Mouse (Mus musculus) liver, embryonic 13.5 days (tissue): ENCODE data around the gene Atg13. TPM values are rescaled to one million over a fixed set of nuclear protein-coding genes. Genes with fewer than 3 reads are reported as not detected.

ENCODE experiments used
- ATAC-seq: fragments of 200-750 bp; cut with Nextera tagmentation; 2 replicates; pipeline ENCODE4 v1.8.0; 2017; ENCODE audit warnings: low read depth, mild to moderate bottlenecking, moderate number of reproducible peaks, moderate library complexity
- DNase-seq: peaks from one replicate; pipeline ENCODE4 v3.0.0; 2022
- H3K27ac ChIP-seq: fragments of 300-500 bp; sonication (generic); 2 replicates; pipeline ENCODE4 v1.5.1; 2015; ENCODE audit warnings: moderate library complexity, mild to moderate bottlenecking, inconsistent platforms
- H3K27me3 ChIP-seq: fragments of 300-500 bp; sonication (generic); 2 replicates; pipeline ENCODE4 v1.6.1; 2015; ENCODE audit warnings: mild to moderate bottlenecking, inconsistent platforms
- H3K36me3 ChIP-seq: fragments of 300-500 bp; sonication (generic); 2 replicates; pipeline ENCODE4 v1.6.1; 2015; ENCODE audit warnings: mild to moderate bottlenecking, inconsistent platforms
- H3K4me1 ChIP-seq: fragments of 300-500 bp; sonication (generic); replicated peaks from 2 replicates; pipeline ENCODE4 v1.6.1; 2015; ENCODE audit warnings: inconsistent platforms
- H3K4me2 ChIP-seq: fragments of 300-500 bp; sonication (generic); 2 replicates; pipeline ENCODE4 v1.6.1; 2015; ENCODE audit warnings: inconsistent platforms, mild to moderate bottlenecking, moderate library complexity
- H3K4me3 ChIP-seq: fragments of 300-500 bp; sonication (generic); replicated peaks from 2 replicates; pipeline ENCODE4 v1.5.1; 2015; ENCODE audit warnings: mild to moderate bottlenecking, inconsistent platforms
- H3K9ac ChIP-seq: fragments of 300-500 bp; sonication (generic); 2 replicates; pipeline ENCODE4 v1.6.1; 2015; ENCODE audit warnings: mild to moderate bottlenecking, inconsistent platforms
- H3K9me3 ChIP-seq: fragments of 300-500 bp; sonication (generic); replicated peaks from 2 replicates; pipeline ENCODE4 v1.6.1; 2016; ENCODE audit warnings: inconsistent platforms
- WGBS: fragments of 180-500 bp; shearing (Covaris S2); methylation state at CpG from one replicate; pipeline ENCODE4 v1.1.7; 2015; ENCODE audit not compliant: insufficient replicate concordance; 5-methylcytosine and 5-hydroxymethylcytosine counted together
- polyA plus RNA-seq: library from polyadenylated mRNA; unstranded; fragments of >200 nt; fragmentation: Nextera tagmentation; extraction: Ambion mirVana; gene quantifications from 2 replicates; pipeline ENCODE4 v1.2.1, GENCODE M21; 2015

The Atg13 gene
- polyA plus RNA-seq, 1 experiment from 2014 or later, result 10.6 TPM

DNA sequence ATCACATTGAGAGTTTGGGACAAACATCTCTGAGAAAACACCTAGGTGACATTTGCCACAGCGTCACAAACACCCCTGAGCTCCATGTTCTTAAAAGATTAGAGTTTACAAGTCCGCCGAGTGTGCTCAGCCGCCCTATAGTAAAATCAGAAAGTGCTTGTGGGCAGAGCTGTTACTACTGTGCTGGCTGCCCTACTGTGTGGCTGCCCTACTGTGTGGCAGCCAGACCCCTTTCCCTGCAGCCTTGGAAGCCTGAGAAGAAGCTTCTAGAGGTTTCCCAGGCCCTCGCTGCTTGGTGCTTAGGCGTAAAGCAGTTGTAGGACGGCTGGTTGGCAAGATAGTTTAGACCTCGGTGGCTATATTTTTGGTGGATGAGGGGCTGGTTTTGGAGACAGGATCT, 50.7 kb downstream of the Atg13 start:
- WGBS, result 89% methylated on average over 8 of the region's 8 CpGs
- Histone ChIP-seq H3K4me1 (no peaks in the 10 kb centered on the region; the same call in 1 of the 2 replicates), H3K27me3 (no peaks in the 10 kb centered on the region), H3K9me3 (no peaks in the 10 kb centered on the region), H3K4me3 (no peak overlapping the region), H3K9ac (no peak overlapping the region), H3K4me2 (no peak overlapping the region), H3K27ac (no peak overlapping the region), H3K36me3 (peaks cover 91% of the 10 kb centered on the region)
- ATAC-seq (no peak), DNase-seq (no peak)

DNA sequence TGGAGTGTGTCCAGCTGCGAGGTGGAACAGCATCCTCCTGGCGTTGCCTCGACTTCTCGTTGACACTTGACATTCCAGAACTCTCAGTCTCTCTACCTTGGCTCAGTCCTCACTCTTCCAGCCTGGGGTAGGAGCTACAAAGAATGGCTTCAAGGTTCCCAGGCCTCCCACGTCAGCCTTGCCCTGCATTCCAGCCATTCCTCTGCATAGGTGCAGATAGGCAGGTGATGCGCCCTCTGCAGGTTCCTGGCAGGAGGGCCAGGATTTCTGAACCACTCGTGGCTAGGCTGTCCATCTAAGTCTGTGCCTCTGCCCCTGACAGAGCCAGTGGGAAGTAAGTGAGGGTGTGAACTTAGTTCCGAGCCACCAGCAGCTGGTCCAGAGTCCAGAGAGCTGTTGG, 53.6 kb downstream of the Atg13 start:
- DNase-seq, result no peak
- Histone ChIP-seq H3K9me3 (no peaks in the 10 kb centered on the region), H3K4me2 (no peak overlapping the region), H3K4me1 (peaks cover 17% of the 10 kb centered on the region), H3K4me3 (no peak overlapping the region), H3K27me3 (no peaks in the 10 kb centered on the region), H3K27ac (no peak overlapping the region), H3K9ac (no peak overlapping the region), H3K36me3 (peaks cover 84% of the 10 kb centered on the region)
- ATAC-seq, result no peak
- WGBS, result 72% methylated on average over 8 of the region's 8 CpGs

DNA sequence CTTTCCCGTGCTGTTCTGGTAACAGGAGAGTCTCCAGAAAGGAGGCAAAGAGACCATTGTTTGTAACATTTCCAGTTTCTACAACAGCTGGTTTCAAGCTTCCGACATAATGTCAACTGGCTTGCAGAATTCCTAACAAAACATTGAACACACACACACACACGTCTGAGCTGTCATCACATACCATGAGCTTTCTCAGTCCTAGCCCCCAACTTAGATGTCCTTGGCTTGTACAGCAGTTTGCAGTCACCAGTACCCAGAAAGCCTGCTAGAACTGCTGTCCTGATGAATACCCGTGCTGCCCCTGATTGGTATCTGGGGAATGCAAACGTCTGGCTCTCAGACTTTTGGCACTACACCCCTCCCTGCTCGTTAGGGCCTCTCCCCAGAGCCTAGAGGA, 54.5 kb downstream of the Atg13 start:
- Histone ChIP-seq H3K36me3 (peaks cover 76% of the 10 kb centered on the region), H3K27ac (no peak overlapping the region), H3K9me3 (no peaks in the 10 kb centered on the region), H3K9ac (no peak overlapping the region), H3K27me3 (no peaks in the 10 kb centered on the region), H3K4me3 (no peak overlapping the region), H3K4me2 (no peak overlapping the region), H3K4me1 (peaks cover 26% of the 10 kb centered on the region)
- 64% methylated on average over 6 of the region's 6 CpGs for WGBS
- DNase-seq (no peak), ATAC-seq (no peak)

DNA sequence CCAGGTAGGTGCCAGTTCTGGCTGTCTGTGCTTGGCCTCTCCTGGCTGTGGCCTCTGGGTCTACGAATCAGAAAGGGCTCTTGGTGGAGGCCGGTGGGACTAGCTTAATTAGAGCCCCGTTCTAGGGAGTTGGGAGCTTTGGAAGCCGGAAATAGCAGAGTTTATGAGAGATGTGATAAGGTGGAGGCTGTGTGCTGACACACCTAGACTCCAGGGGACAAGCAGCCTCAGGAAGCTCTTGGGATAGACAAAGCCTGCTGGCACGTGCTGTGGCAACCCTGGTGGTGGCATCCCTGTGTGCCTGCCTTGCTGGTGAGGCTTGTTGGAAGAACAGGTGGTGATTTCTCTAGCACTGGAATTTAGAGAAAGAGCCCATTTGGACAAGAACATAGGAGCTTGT, 55.0 kb downstream of the Atg13 start:
- WGBS, result 71% methylated on average over 5 of the region's 5 CpGs
- Histone ChIP-seq H3K27me3 (no peaks in the 10 kb centered on the region), H3K27ac (no peak overlapping the region), H3K4me1 (peaks cover 31% of the 10 kb centered on the region), H3K4me3 (no peak overlapping the region), H3K4me2 (no peak overlapping the region), H3K9me3 (no peaks in the 10 kb centered on the region), H3K9ac (no peak overlapping the region), H3K36me3 (peaks cover 75% of the 10 kb centered on the region)
- ATAC-seq, result no peak
- DNase-seq, result no peak

DNA sequence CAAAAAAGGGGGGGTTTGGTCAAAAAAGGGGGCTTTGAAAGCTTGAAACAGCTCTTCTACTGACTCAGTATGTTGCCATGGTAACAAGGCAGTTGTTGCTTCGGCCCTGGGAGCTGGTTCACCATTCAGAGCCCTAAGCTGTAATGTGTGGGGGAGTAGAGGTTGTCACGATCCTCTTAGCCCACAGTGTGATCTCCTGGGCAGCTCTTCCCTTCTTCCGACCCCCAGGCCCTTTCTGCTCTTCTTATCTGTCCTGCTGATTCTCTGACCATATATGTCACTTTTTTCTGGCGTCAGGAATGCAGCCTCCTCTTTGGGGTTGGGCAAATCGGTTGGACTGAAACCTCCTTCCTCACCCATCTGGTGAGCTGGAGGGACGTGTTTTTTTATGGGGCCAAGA, 57.5 kb downstream of the Atg13 start:
- no peak overlapping the region for H3K4me2 ChIP-seq
- DNase-seq, result no peak

DNA sequence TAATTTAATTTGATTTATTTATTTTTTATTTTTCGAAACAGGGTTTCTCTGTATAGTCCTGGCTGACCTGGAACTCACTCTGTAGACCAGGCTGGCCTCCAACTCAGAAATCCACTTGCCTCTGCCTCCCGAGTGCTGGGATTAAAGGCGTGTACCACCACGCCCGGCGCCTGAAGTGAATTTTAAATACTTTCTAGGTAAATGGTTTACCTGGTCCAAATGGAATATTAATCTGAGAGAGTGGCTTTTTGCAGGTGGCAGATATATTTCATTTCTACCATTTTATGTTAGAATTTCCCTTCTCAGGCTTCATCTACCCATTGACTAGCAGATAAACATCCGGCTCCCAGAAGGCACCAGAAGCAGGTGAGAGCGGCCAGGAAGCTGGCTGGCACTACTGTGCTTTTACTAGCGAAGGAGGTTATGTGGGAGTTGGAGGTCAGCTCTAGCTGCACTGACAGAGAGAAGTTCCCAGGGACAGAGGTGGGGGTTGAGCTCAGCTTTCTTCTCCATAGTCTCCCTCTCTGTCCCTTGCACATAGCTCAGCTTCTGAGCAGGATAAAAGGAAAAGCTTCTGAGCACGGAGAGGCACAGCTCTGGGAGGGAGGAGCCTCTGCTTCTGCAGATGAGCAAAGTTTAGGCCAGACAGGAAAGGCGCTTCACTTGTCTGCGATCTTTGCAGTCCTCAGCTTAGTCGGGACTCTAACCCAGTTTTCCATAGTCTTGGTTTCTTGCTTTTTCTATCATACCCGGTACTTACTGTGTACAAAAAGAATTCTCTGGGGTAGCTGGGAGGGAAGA, 58.7 kb downstream of the Atg13 start:
- no peak overlapping the region for H3K27ac ChIP-seq
- H3K36me3 ChIP-seq, result peaks cover 59% of the 10 kb centered on the region
- WGBS, result 72% methylated on average over 14 of the region's 14 CpGs
- H3K4me3 ChIP-seq, result peak overlapping the region; percentile 92
- no peak overlapping the region for H3K9ac ChIP-seq
- peak overlapping the region; percentile 93 for H3K4me2 ChIP-seq
- ATAC-seq (no peak), DNase-seq (no peak)
- no peaks in the 10 kb centered on the region for H3K27me3 ChIP-seq
- H3K4me1 ChIP-seq, result peaks cover 49% of the 10 kb centered on the region
- H3K9me3 ChIP-seq, result no peaks in the 10 kb centered on the region

More for the DNA sequence above, 57.5 kb downstream of the Atg13 start:
- Histone ChIP-seq H3K36me3 (peaks cover 59% of the 10 kb centered on the region), H3K9me3 (no peaks in the 10 kb centered on the region), H3K4me3 (no peak overlapping the region), H3K27me3 (no peaks in the 10 kb centered on the region), H3K27ac (no peak overlapping the region), H3K9ac (no peak overlapping the region), H3K4me1 (peaks cover 46% of the 10 kb centered on the region)
- ATAC-seq, result no peak
- 51% methylated on average over 6 of the region's 6 CpGs for WGBS

DNA sequence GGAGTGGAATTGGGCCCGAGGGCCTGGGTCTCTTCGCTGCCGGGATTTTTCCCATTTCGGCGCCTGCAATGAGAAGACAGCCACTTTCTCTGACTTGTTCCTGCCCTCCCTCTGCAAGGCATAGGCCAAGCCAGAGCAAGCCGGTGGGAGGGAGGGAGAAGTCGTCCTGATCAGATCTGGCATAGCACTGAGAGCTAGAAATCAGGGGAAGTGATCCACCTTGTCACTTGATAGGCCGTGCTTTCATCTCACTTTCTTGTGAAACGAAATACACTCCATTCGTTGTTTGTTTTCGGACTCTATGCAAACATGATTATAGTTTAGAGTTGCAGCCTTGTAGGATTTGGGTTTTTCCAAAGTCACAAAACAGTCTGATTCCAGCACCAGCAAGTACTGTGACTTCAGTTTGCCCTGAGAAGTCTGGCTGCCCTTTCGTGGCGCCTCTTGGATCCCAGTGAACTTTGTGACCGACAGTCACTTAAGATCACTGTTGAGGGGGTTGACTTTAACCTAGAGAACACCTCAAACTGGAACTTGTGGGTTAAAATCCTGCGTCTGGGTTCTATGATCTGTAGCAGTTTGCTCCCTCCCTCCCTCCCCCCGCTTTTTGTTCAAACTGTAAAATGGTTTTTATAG, 59.9 kb downstream of the Atg13 start:
- Histone ChIP-seq H3K27me3 (no peaks in the 10 kb centered on the region), H3K4me3 (peak overlapping the region; percentile 92), H3K27ac (peak overlapping the region; percentile 92), H3K36me3 (peaks cover 59% of the 10 kb centered on the region), H3K9me3 (no peaks in the 10 kb centered on the region), H3K4me2 (peak overlapping the region; percentile 93), H3K4me1 (peaks cover 49% of the 10 kb centered on the region), H3K9ac (peak overlapping the region; percentile 86)
- ATAC-seq, result peak; percentile 64
- no peak for DNase-seq
- 6% methylated on average over 16 of the region's 16 CpGs for WGBS

DNA sequence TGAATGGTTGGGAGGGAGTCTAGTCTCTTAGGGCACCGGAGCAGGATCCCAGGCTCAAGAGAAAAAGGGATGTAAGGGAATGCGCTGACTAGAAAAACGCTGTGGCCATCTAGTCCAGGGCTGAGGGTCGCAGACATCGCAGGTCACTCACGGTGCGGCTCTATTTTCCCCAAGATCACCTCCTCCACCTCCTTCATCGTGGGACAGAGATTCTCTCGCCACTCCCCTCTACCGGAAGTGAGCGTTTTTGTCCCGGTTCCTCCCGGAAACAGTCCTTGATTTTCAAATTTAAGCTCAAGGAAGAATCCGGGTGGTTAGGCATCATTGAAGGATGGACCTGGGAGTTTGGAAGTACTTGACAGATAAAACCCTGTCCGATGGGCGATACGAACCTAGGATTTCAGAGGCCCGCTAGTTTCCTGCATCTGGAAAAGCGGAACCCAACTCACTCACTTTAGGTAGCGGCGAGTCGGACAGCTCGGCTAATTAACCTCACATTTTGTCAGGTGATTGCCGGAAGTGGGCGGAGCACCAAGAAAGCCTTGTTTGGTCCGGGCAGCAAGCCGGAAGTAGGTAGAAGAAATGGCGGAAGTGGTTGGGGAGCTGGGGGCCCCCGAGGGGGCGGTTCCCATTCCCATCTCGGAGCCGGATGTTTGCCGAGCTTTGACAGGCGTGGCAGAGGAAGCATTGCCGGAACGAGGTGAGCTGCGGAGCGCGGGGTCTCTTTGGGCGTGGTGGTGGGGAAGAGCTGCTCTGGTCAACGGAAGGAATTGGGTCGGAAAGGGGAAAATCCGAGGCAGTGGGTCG, 60.6 kb downstream of the Atg13 start, which contains the start of the genes Zfp408 and Arhgap1:
Gene Zfp408, minus strand, starts transcription at position 239 of the 807 bp plus-strand sequence.
Gene Arhgap1, plus strand, starts transcription at position 308 of the 807 bp plus-strand sequence.
- under 1% methylated on average over 44 of the region's 44 CpGs for WGBS
- Histone ChIP-seq H3K4me1 (peaks cover 49% of the 10 kb centered on the region), H3K4me2 (peak within 1 kb of the TSS; percentile 93), H3K9me3 (no peaks in the 10 kb centered on the region), H3K4me3 (peak within 1 kb of the TSS; percentile 92), H3K27me3 (no peaks in the 10 kb centered on the region), H3K27ac (peak within 1 kb of the TSS; percentile 92), H3K36me3 (peaks cover 59% of the 10 kb centered on the region), H3K9ac (peak within 1 kb of the TSS; percentile 89)
- peak; percentile 92 for ATAC-seq
- peak; percentile 97 for DNase-seq

DNA sequence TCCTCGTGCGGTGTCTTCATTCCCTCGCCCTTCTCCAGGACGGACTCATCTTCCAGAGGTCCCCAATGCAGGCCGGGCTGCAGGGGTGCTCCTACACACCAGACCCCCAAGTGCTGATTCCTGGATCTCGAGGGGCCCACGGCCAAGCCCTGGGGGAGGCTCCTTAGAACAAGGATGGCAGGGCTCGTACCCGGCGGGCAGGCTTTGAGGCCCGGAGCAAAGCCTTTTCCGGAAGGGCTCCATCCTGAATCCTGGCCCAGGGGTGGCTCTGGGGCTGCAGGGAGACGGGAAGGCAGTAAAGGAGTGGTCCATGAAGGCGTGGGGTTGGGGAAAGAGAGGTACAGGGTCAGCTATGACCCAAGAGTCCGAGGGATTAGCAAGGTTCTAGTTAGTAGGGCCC, 61.2 kb downstream of the Atg13 start:
- Histone ChIP-seq H3K9me3 (no peaks in the 10 kb centered on the region), H3K4me2 (peak overlapping the region; percentile 93), H3K27ac (peak overlapping the region; percentile 92), H3K36me3 (peaks cover 59% of the 10 kb centered on the region), H3K4me1 (peaks cover 54% of the 10 kb centered on the region), H3K4me3 (peak overlapping the region; percentile 92), H3K27me3 (no peaks in the 10 kb centered on the region), H3K9ac (peak overlapping the region; percentile 89)
- under 1% methylated on average over 15 of the region's 15 CpGs for WGBS
- DNase-seq (no peak), ATAC-seq (no peak; the same call in 1 of the 2 replicates)

DNA sequence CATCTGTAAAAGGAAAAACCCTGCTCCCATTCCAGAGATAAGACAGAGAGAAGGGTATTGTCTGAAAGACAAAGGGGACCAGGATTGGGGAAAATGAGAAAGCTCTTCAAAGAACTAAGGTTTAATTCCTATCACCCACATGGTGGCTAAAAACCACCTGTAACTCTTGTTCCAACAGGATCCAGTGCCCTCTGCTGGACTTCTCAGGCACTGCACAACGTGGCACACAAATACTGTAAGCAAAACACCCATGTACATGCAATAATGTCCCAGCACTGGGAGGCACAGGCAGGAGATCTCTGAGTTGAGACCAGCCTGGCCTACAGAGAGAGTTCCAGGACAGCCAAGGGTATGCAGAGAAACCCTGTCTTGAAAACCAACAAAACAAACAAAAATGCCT, 63.6 kb downstream of the Atg13 start:
- DNase-seq, result peak; percentile 40
- H3K27ac ChIP-seq, result no peak overlapping the region

DNA sequence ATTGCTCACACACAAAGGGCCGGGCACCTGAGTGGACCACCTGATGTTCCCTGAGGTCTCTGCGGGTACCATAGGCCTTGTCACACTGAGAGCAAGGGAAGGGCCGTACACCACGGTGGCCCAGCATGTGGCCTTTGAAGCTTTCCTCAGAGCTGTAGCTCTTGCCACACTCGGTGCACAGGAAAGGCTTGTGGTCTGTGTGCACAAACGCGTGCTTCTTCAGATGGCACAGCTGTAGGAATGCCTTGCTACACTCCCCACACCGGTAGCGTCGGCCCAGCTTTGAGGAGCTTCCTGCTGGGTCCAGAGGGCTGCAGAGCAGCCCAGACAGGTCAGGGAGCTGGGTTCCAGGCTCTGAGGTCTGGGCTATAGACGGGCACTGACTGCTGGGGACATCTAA, 64.6 kb downstream of the Atg13 start:
- Histone ChIP-seq H3K27ac (no peak overlapping the region), H3K4me1 (peaks cover 55% of the 10 kb centered on the region), H3K27me3 (no peaks in the 10 kb centered on the region), H3K4me3 (no peak overlapping the region), H3K4me2 (no peak overlapping the region), H3K9ac (no peak overlapping the region), H3K9me3 (no peaks in the 10 kb centered on the region), H3K36me3 (peaks cover 54% of the 10 kb centered on the region)
- ATAC-seq (no peak), DNase-seq (no peak)
- WGBS, result 87% methylated on average over 11 of the region's 11 CpGs

More for the DNA sequence above, 63.6 kb downstream of the Atg13 start:
- Histone ChIP-seq H3K4me3 (no peak overlapping the region), H3K9ac (no peak overlapping the region), H3K4me2 (no peak overlapping the region), H3K36me3 (peaks cover 54% of the 10 kb centered on the region), H3K9me3 (no peaks in the 10 kb centered on the region), H3K4me1 (peaks cover 62% of the 10 kb centered on the region), H3K27me3 (no peaks in the 10 kb centered on the region)
- WGBS, result 11% methylated on average over 1 of the region's 1 CpGs
- ATAC-seq, result no peak
